Mouse (Mus musculus): ENCODE data around the gene Strn. TPM values are rescaled to one million over a fixed set of nuclear protein-coding genes. Genes with fewer than 3 reads are reported as not detected.

The Strn gene
- 4.0 TPM for polyA plus RNA-seq (2012; fragmentation: generic; extraction: Trizol)

GRCm38 (mm10) chr17:78737096-78737495, at the start of gene Strn:
Gene Strn, minus strand, starts transcription at chr17:78737196.
- TF ChIP-seq REST (IDR thresholded peaks at IDR 0.05; ENCODE audit: insufficient read depth, insufficient read length) (no peak), MYOD1 (IDR thresholded peaks at IDR 0.05; ENCODE audit: control insufficient read depth in 1 of 3, insufficient read length in 2 of 3, low read depth in 2 of 3) (no peak), CEBPB (IDR thresholded peaks at IDR 0.05; ENCODE audit: insufficient read depth, poor library complexity, severe bottlenecking) (no peak), MAX (IDR thresholded peaks at IDR 0.05; ENCODE audit: low read depth) (no peak), MYOG (IDR thresholded peaks at IDR 0.05; ENCODE audit: control insufficient read depth in 1 of 3, insufficient read depth in 1 of 3, insufficient read length in 2 of 3, low read depth in 2 of 3) (no peak), SRF (IDR thresholded peaks at IDR 0.05; ENCODE audit: control insufficient read depth, insufficient read length, low read depth) (no peak), POLR2A (IDR thresholded peaks at IDR 0.05; ENCODE audit: insufficient read length, low read depth) (no peak)
- Histone ChIP-seq H3K4me2 (ENCODE audit: low read depth) (peak within 1 kb of the TSS; percentile 90), H3ac (ENCODE audit: control insufficient read depth, insufficient read length) (peak within 1 kb of the TSS; percentile 45), H3K79me2 (ENCODE audit: control insufficient read depth, insufficient read depth) (peaks cover 34% of the 10 kb centered on the region), H3K27me3 (ENCODE audit: control insufficient read depth, insufficient read depth, insufficient read length) (no peaks in the 10 kb centered on the region), H3K4me3 (peak within 1 kb of the TSS; percentile 63), H3K36me3 (ENCODE audit: control insufficient read depth, insufficient read depth) (no peaks in the 10 kb centered on the region)

GRCm38 (mm10) chr17:78778765-78779164, 41.8 kb upstream of the Strn start:
- H3K4me3 ChIP-seq: no peak overlapping the region
- no peak overlapping the region for H3ac ChIP-seq (ENCODE audit: control insufficient read depth, insufficient read length)
- H3K79me2 ChIP-seq (ENCODE audit: control insufficient read depth, insufficient read depth): no peaks in the 10 kb centered on the region
- TF ChIP-seq TCF3 (IDR thresholded peaks at IDR 0.05; ENCODE audit: insufficient read length, low read depth) (no peak), MAX (IDR thresholded peaks at IDR 0.05; ENCODE audit: low read depth) (no peak)
- no peaks in the 10 kb centered on the region for H3K27me3 ChIP-seq (ENCODE audit: control insufficient read depth, insufficient read depth, insufficient read length)
- H3K36me3 ChIP-seq (ENCODE audit: control insufficient read depth, insufficient read depth): peaks cover 3% of the 10 kb centered on the region
- H3K4me2 ChIP-seq (ENCODE audit: low read depth): no peak overlapping the region

GRCm38 (mm10) chr17:78772317-78772716, 35.3 kb upstream of the Strn start:
- no peak overlapping the region for H3K4me3 ChIP-seq
- H3ac ChIP-seq (ENCODE audit: control insufficient read depth, insufficient read length): no peak overlapping the region
- no peaks in the 10 kb centered on the region for H3K27me3 ChIP-seq (ENCODE audit: control insufficient read depth, insufficient read depth, insufficient read length)
- no peaks in the 10 kb centered on the region for H3K79me2 ChIP-seq (ENCODE audit: control insufficient read depth, insufficient read depth)
- H3K4me2 ChIP-seq (ENCODE audit: low read depth): no peak overlapping the region
- TF ChIP-seq MYOD1 (IDR thresholded peaks at IDR 0.05; ENCODE audit: control insufficient read depth in 1 of 3, insufficient read length in 2 of 3, low read depth in 2 of 3) (no peak), TCF3 (IDR thresholded peaks at IDR 0.05; ENCODE audit: insufficient read length, low read depth) (no peak), POLR2AphosphoS2 (IDR thresholded peaks at IDR 0.05; ENCODE audit: insufficient read length, low read depth) (no peak), REST (IDR thresholded peaks at IDR 0.05; ENCODE audit: insufficient read depth, insufficient read length) (no peak), MAX (IDR thresholded peaks at IDR 0.05; ENCODE audit: low read depth) (no peak), CEBPB (IDR thresholded peaks at IDR 0.05; ENCODE audit: insufficient read depth, poor library complexity, severe bottlenecking) (no peak), SRF (IDR thresholded peaks at IDR 0.05; ENCODE audit: control insufficient read depth, insufficient read length, low read depth) (no peak), USF1 (IDR thresholded peaks at IDR 0.05; ENCODE audit: low read depth) (no peak), MYOG (IDR thresholded peaks at IDR 0.05; ENCODE audit: control insufficient read depth in 1 of 3, insufficient read depth in 1 of 3, insufficient read length in 2 of 3, low read depth in 2 of 3) (no peak), E2F4 (IDR thresholded peaks at IDR 0.05; ENCODE audit: insufficient read depth) (no peak), POLR2A (IDR thresholded peaks at IDR 0.05; ENCODE audit: insufficient read length, low read depth) (no peak), TCF12 (IDR thresholded peaks at IDR 0.05; ENCODE audit: insufficient read depth, poor library complexity, severe bottlenecking) (no peak)
- H3K36me3 ChIP-seq (ENCODE audit: control insufficient read depth, insufficient read depth): peaks cover 12% of the 10 kb centered on the region

DNA sequence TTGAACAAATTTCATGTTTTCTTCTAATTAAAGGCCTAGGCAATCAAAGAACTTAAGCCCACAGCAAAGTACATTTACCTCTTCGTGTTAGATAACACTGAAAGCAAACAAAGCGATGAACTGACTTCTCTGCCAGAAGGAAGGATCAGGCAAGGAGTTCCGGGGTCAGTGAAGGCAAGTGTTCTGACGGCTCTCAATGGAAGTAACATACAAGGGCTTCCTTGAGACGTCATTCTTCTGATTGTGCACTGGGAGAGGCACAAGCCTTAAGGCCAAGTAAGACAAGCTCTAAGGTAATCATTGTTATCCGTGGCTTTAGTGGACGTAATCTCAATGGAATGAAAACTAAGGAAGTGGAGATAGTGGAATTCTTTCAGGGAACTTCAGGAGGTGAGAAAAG, 33.9 kb upstream of the Strn start:
- Histone ChIP-seq H3K4me2 (ENCODE audit: low read depth) (no peak overlapping the region), H3K36me3 (ENCODE audit: control insufficient read depth, insufficient read depth) (peaks cover 12% of the 10 kb centered on the region), H3K79me2 (ENCODE audit: control insufficient read depth, insufficient read depth) (no peaks in the 10 kb centered on the region), H3K27me3 (ENCODE audit: control insufficient read depth, insufficient read depth, insufficient read length) (no peaks in the 10 kb centered on the region), H3K4me3 (no peak overlapping the region), H3ac (ENCODE audit: control insufficient read depth, insufficient read length) (no peak overlapping the region)
- TF ChIP-seq MYOD1 (IDR thresholded peaks at IDR 0.05; ENCODE audit: control insufficient read depth in 1 of 3, insufficient read length in 2 of 3, low read depth in 2 of 3): no peak
- no peak for TF ChIP-seq SRF (IDR thresholded peaks at IDR 0.05; ENCODE audit: control insufficient read depth, insufficient read length, low read depth)
- no peak for TF ChIP-seq POLR2AphosphoS2 (IDR thresholded peaks at IDR 0.05; ENCODE audit: insufficient read length, low read depth)
- no peak for TF ChIP-seq TCF3 (IDR thresholded peaks at IDR 0.05; ENCODE audit: insufficient read length, low read depth)
- TF ChIP-seq E2F4 (IDR thresholded peaks at IDR 0.05; ENCODE audit: insufficient read depth): no peak
- TF ChIP-seq CEBPB (IDR thresholded peaks at IDR 0.05; ENCODE audit: insufficient read depth, poor library complexity, severe bottlenecking): no peak
- TF ChIP-seq POLR2A (IDR thresholded peaks at IDR 0.05; ENCODE audit: insufficient read length, low read depth): no peak
- no peak for TF ChIP-seq MAX (IDR thresholded peaks at IDR 0.05; ENCODE audit: low read depth)
- no peak for TF ChIP-seq TCF12 (IDR thresholded peaks at IDR 0.05; ENCODE audit: insufficient read depth, poor library complexity, severe bottlenecking)
- TF ChIP-seq USF1 (IDR thresholded peaks at IDR 0.05; ENCODE audit: low read depth): no peak
- no peak for TF ChIP-seq MYOG (IDR thresholded peaks at IDR 0.05; ENCODE audit: control insufficient read depth in 1 of 3, insufficient read depth in 1 of 3, insufficient read length in 2 of 3, low read depth in 2 of 3)
- no peak for TF ChIP-seq REST (IDR thresholded peaks at IDR 0.05; ENCODE audit: insufficient read depth, insufficient read length)

DNA sequence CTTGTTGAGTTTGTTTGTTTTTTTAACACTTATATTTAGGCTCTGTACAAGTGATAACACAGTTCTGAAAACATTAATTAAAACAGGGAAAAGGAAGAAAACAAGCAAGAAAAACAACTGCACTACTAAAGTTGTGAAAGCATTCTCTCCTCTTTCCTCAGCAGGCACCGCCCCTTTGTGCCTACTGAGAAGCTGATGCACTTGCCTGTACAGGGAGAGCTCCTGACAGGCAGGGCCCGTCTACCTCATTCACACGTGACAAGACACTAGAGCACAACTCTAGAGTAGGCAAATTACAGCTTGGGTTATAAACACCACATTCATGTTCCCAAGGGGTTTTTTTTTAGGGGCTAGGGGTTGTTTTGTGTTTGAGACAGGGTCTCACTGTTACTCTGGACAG, 32.3 kb upstream of the Strn start:
- Histone ChIP-seq H3K36me3 (ENCODE audit: control insufficient read depth, insufficient read depth) (peaks cover 12% of the 10 kb centered on the region), H3ac (ENCODE audit: control insufficient read depth, insufficient read length) (no peak overlapping the region), H3K79me2 (ENCODE audit: control insufficient read depth, insufficient read depth) (no peaks in the 10 kb centered on the region), H3K4me3 (no peak overlapping the region), H3K27me3 (ENCODE audit: control insufficient read depth, insufficient read depth, insufficient read length) (no peaks in the 10 kb centered on the region), H3K4me2 (ENCODE audit: low read depth) (no peak overlapping the region)
- no peak for TF ChIP-seq MAX (IDR thresholded peaks at IDR 0.05; ENCODE audit: low read depth)
- no peak for TF ChIP-seq SRF (IDR thresholded peaks at IDR 0.05; ENCODE audit: control insufficient read depth, insufficient read length, low read depth)
- TF ChIP-seq MYOD1 (IDR thresholded peaks at IDR 0.05; ENCODE audit: control insufficient read depth in 1 of 3, insufficient read length in 2 of 3, low read depth in 2 of 3): no peak
- no peak for TF ChIP-seq TCF12 (IDR thresholded peaks at IDR 0.05; ENCODE audit: insufficient read depth, poor library complexity, severe bottlenecking)
- no peak for TF ChIP-seq CEBPB (IDR thresholded peaks at IDR 0.05; ENCODE audit: insufficient read depth, poor library complexity, severe bottlenecking)
- TF ChIP-seq POLR2AphosphoS2 (IDR thresholded peaks at IDR 0.05; ENCODE audit: insufficient read length, low read depth): no peak
- no peak for TF ChIP-seq E2F4 (IDR thresholded peaks at IDR 0.05; ENCODE audit: insufficient read depth)
